Mouse (Mus musculus) stomach, embryonic 14.5 days (tissue): ENCODE data around the gene Osm. TPM values are rescaled to one million over a fixed set of nuclear protein-coding genes. Genes with fewer than 3 reads are reported as not detected.
A peak's percentile ranks its signal among the peaks of the same experiment; 100 is the strongest.

Source experiments
- ATAC-seq: fragments of 200-750 bp; cut with Nextera tagmentation; 2 replicates; pipeline ENCODE4 v1.8.0; 2017; ENCODE audit warnings: low read depth, moderate TSS enrichment; ENCODE audit not compliant: insufficient number of reproducible peaks, insufficient read depth, low FRiP score
- H3K27ac ChIP-seq: fragments of 300-500 bp; sonication (generic); 2 replicates; pipeline ENCODE4 v1.5.1; 2014; ENCODE audit warnings: mild to moderate bottlenecking, low read length, moderate library complexity, mixed read lengths
- H3K27me3 ChIP-seq: fragments of 300-500 bp; sonication (generic); 2 replicates; pipeline ENCODE4 v1.6.1; 2014; ENCODE audit warnings: low read length, control low read depth, mixed read lengths; ENCODE audit not compliant: control insufficient read depth, insufficient read depth
- H3K36me3 ChIP-seq: fragments of 300-500 bp; sonication (generic); 2 replicates; pipeline ENCODE4 v1.6.1; 2014; ENCODE audit warnings: mild to moderate bottlenecking, control low read depth, low read length, moderate library complexity, mixed read lengths; ENCODE audit not compliant: control insufficient read depth, insufficient read depth
- H3K4me1 ChIP-seq: fragments of 300-500 bp; sonication (generic); 2 replicates; pipeline ENCODE4 v1.6.1; 2014; ENCODE audit warnings: low read length, control low read depth, mixed read lengths; ENCODE audit not compliant: control insufficient read depth, insufficient read depth
- H3K4me2 ChIP-seq: fragments of 300-500 bp; sonication (generic); replicated peaks from 2 replicates; pipeline ENCODE4 v1.6.1; 2014; ENCODE audit warnings: low read depth, low read length, control low read depth
- H3K4me3 ChIP-seq: fragments of 300-500 bp; sonication (generic); 2 replicates; pipeline ENCODE4 v1.5.1; 2014; ENCODE audit warnings: low read depth, low read length, control low read depth
- H3K9ac ChIP-seq: fragments of 300-500 bp; sonication (generic); replicated peaks from 2 replicates; pipeline ENCODE4 v1.6.1; 2014; ENCODE audit warnings: low read depth, mild to moderate bottlenecking, control low read depth, low read length, moderate library complexity, mixed read lengths
- H3K9me3 ChIP-seq: fragments of 300-500 bp; sonication (generic); 2 replicates; pipeline ENCODE4 v1.6.1; 2016; ENCODE audit warnings: low read depth, low read length, control low read depth; ENCODE audit not compliant: control insufficient read depth
- WGBS: fragments of 180-500 bp; shearing (Covaris S2); extraction: QIAGEN DNeasy Blood & Tissue Kit; methylation state at CpG from one replicate; pipeline ENCODE4 v1.1.7; 2014; 5-methylcytosine and 5-hydroxymethylcytosine counted together
- polyA plus RNA-seq: library from polyadenylated mRNA; unstranded; fragments of >200 nt; fragmentation: Nextera tagmentation; extraction: Ambion mirVana; gene quantifications from 2 replicates; pipeline ENCODE4 v1.2.1, GENCODE M21; 2014

Osm gene
- polyA plus RNA-seq, 1 experiment from 2014 or later: not detected

- Histone ChIP-seq H3K36me3 (peaks cover 10% of the 10 kb centered on the region), H3K27me3 (no peaks in the 10 kb centered on the region), H3K9ac (peak overlapping the region; percentile 42; the same call in 1 of the 2 replicates), H3K27ac (no peak overlapping the region), H3K4me3 (peak overlapping the region; percentile 39), H3K4me1 (peaks cover 9% of the 10 kb centered on the region; the same call in 1 of the 2 replicates), H3K9me3 (no peaks in the 10 kb centered on the region), H3K4me2 (peak overlapping the region; percentile 91)
- WGBS: 11% methylated on average over 6 of the region's 6 CpGs
- ATAC-seq: no peak
Measured at GRCm38 (mm10) chr11:4218637-4219036, 17.6 kb upstream of the Osm start.

DNA sequence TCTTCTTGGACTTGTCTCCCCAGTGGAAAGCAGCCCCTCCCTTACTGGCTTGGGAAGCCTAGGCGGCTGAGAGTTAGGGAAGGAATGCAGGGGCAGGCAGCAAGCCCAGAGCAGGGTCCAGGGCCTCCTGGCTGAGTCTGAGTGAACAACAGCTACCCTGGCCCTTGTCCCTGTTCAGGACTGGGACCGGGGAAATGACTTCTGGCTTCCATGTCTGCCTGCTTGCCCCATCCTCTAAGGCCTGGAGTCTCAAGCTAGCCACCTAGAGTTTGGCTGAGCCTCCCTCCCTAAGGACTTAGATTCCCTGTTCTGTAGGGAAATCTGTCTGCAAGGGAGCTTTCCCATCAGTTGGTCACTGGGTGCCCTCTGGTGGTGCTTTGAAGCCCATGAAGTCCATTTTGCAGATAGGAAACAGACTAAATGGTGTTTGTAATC is 16.9 kb upstream of the Osm start:
- 10% methylated on average over 2 of the region's 2 CpGs for WGBS
- no peak for ATAC-seq

GRCm38 (mm10) chr11:4219908-4220307 is 16.3 kb upstream of the Osm start:
- no peak overlapping the region for H3K9ac ChIP-seq
- peaks cover 9% of the 10 kb centered on the region; the same call in 1 of the 2 replicates for H3K4me1 ChIP-seq
- H3K9me3 ChIP-seq: no peaks in the 10 kb centered on the region
- ATAC-seq: no peak
- H3K4me3 ChIP-seq: no peak overlapping the region
- H3K27me3 ChIP-seq: no peaks in the 10 kb centered on the region
- WGBS: 57% methylated on average over 9 of the region's 9 CpGs
- no peak overlapping the region for H3K27ac ChIP-seq
- peaks cover 3% of the 10 kb centered on the region for H3K36me3 ChIP-seq
- no peak overlapping the region for H3K4me2 ChIP-seq

More for the DNA sequence above, 16.9 kb upstream of the Osm start:
- Histone ChIP-seq H3K4me3 (no peak overlapping the region), H3K9ac (no peak overlapping the region), H3K36me3 (peaks cover 8% of the 10 kb centered on the region), H3K27me3 (no peaks in the 10 kb centered on the region), H3K4me1 (peaks cover 9% of the 10 kb centered on the region; the same call in 1 of the 2 replicates), H3K27ac (no peak overlapping the region), H3K9me3 (no peaks in the 10 kb centered on the region), H3K4me2 (no peak overlapping the region)

DNA sequence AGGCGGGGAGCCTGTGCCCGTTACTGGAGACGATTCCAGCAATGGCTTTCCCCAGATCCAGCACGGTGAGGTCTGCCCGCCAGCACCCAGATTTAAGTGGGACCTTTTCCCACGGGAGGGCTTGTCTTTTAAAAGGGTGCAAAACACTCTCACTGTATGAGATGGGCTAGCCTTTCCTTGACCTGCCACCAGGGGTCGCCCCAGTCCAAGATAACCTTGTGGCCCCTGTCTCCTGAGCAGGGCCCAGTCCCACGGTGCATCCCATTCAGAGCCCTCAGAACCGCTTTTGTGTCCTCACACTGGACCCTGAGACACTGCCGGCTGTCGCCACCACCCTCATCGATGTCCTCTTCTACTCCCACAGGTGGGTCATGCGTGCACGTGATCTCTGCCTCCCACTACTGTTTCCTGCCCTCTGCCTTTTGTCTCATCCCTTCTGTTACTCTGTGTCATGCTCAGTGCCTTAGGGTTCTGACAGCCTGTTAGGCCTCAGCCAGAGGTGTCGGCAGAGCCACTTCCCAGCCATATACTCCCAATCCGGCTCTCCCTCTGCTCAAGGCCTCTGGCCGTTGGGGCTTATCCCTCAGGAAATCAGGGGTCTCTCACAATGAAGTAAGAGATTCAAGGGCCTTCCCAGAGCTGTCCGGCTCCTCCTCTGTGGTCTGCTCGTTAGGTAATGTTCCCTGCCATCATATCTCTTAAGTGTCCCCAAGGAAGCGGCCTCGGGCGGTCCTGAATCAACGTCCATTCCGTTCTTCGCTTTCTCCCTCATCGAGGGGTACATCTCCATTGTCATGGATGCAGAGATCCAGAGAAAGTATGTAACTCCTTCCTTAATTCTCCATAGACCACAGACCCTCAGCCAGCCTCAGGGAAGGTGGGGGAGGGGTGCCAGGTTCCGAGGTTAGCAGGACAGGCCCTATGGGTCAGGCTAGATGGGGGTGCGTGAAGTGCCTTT is 15.5 kb upstream of the Osm start:
- 56% methylated on average over 28 of the region's 28 CpGs for WGBS

DNA sequence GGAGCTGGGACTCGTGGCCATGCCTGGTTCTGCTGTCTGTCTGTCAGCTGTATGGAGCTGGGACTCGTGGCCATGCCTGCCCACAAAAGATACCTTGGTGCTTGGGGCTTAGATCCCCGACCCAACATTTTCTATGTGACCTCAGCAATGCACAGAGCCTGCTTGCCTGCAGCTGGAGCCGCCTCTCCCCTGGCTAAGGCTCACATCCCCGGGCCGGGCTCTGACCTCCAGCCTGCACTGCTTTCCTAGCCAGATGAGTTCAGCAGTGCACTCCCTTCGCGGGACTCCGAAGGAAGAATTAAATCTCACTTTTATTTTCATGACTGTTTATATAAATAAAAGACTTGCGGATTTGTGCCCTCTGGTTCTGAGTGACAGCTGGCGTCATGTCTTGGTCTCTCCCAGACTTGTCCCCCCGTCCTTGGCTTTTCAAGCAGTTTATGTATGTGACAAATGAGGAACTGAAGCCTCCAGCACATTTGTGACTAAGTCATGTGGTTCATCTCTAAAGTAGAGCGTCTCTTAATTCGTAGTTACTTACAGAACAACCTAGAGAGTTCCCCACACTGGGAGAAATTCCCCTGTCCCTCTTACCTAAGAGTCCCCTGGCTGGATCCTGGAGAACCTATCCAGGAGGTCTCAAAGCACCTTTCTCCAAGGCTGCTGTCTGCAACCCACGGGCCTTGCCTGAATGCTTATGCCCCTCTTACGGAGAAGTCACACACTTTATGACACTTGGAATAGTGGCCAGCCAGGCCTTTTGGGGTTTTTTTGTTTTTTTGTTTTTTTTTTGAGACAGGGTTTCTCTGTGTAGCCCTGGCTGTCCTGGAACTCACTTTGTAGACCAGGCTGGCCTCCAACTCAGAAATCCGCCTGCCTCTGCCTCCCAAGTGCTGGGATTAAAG is 13.9 kb upstream of the Osm start:
- no peak for ATAC-seq
- Histone ChIP-seq H3K27me3 (no peaks in the 10 kb centered on the region), H3K36me3 (no peaks in the 10 kb centered on the region), H3K9me3 (no peaks in the 10 kb centered on the region), H3K4me1 (peaks cover 9% of the 10 kb centered on the region; the same call in 1 of the 2 replicates), H3K4me2 (no peak overlapping the region), H3K9ac (no peak overlapping the region), H3K4me3 (no peak overlapping the region), H3K27ac (no peak overlapping the region)
- WGBS: 65% methylated on average over 17 of the region's 17 CpGs

More for the DNA sequence above, 15.5 kb upstream of the Osm start:
- H3K27me3 ChIP-seq: no peaks in the 10 kb centered on the region
- H3K36me3 ChIP-seq: no peaks in the 10 kb centered on the region
- H3K4me2 ChIP-seq: no peak overlapping the region
- no peak overlapping the region for H3K4me3 ChIP-seq
- ATAC-seq: no peak
- H3K27ac ChIP-seq: no peak overlapping the region
- H3K9ac ChIP-seq: no peak overlapping the region
- H3K9me3 ChIP-seq: no peaks in the 10 kb centered on the region
- H3K4me1 ChIP-seq: peaks cover 9% of the 10 kb centered on the region; the same call in 1 of the 2 replicates

DNA sequence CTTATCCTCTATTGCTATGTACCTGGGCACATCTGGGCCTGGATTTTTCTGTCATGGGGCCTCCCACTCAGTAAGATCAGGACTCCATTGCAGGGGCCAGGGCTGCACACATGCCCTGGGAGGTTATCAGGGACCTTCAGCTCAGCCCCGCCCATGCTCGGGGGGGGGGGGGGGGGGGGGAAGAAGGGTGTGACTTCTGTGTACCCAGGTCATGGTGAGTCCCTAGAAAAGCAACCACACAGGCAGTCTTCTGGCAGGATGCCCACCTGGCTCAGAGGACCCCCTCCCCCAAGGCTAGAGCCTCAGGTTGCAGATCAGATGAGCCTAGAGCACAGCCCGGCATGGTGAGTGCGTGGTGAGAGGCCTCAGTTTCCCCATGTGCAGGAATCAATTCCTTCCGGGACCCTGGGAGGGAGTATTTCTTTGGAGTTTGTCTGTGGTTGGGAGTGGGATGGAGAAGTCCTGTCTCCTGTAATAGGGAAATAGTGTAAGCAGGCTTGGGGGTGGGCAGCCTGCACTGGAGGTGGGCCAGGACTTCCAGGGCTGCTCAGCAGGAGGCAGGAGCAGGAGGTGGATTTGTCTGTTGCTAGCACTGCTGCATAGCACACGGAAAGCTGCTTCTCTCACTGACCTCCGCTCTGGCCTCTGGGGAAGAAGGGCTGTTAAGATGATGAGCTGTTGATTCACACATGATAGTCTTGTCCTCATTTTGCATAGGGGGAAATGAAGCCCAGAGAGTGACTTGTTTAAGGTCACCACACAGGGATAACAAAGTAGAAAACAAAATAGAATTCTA is 12.6 kb upstream of the Osm start:
- no peaks in the 10 kb centered on the region for H3K9me3 ChIP-seq
- no peak overlapping the region for H3K9ac ChIP-seq
- no peaks in the 10 kb centered on the region for H3K27me3 ChIP-seq
- peaks cover 6% of the 10 kb centered on the region; the same call in 1 of the 2 replicates for H3K4me1 ChIP-seq
- H3K27ac ChIP-seq: no peak overlapping the region
- WGBS: 33% methylated on average over 7 of the region's 7 CpGs
- no peak overlapping the region for H3K4me3 ChIP-seq
- H3K4me2 ChIP-seq: no peak overlapping the region
- ATAC-seq: peak; percentile 57; the same call in 1 of the 2 replicates
- H3K36me3 ChIP-seq: no peaks in the 10 kb centered on the region

GRCm38 (mm10) chr11:4224223-4224622 is 12.0 kb upstream of the Osm start:
- Histone ChIP-seq H3K27ac (no peak overlapping the region), H3K9me3 (no peaks in the 10 kb centered on the region), H3K36me3 (no peaks in the 10 kb centered on the region), H3K9ac (no peak overlapping the region), H3K4me3 (no peak overlapping the region), H3K27me3 (no peaks in the 10 kb centered on the region), H3K4me1 (peaks cover 2% of the 10 kb centered on the region; the same call in 1 of the 2 replicates), H3K4me2 (no peak overlapping the region)
- no peak for ATAC-seq
- 55% methylated on average over 2 of the region's 2 CpGs for WGBS
